Mouse (Mus musculus): ENCODE measurements around the gene Tbc1d4.

- TF ChIP-seq CTCF (IDR thresholded peaks at IDR 0.05) (no peak), EP300 (IDR thresholded peaks at IDR 0.05) (no peak)
Observed at GRCm38 (mm10) chr14:101616178-101616577, 7.2 kb upstream of the Tbc1d4 start.

Data from lung, postnatal 0 days (tissue).